Mouse (Mus musculus) liver, embryonic 14.5 days (tissue): ENCODE measurements around the gene Ikbkg. TPM values are rescaled to one million over a fixed set of nuclear protein-coding genes. Genes with fewer than 3 reads are reported as not detected.
"Not testable (repeated sequence)": the region's sequence is repeated elsewhere in the genome, so short reads cannot be mapped to it uniquely, and the experiment has no call there.

ENCODE experiments used
- ATAC-seq: fragments of 200-750 bp; cut with Nextera tagmentation; 2 replicates; pipeline ENCODE4 v1.8.0; 2017; ENCODE audit warnings: moderate number of reproducible peaks, mild to moderate bottlenecking, moderate library complexity; ENCODE audit not compliant: insufficient read depth
- DNase-seq, 3 experiments: peaks; one replicate each; pipeline ENCODE4 v3.0.0-alpha.2; 2012 to 2013; ENCODE audit warnings: low read depth in 3 of 3, low spot score in 3 of 3
- H3K27ac ChIP-seq: fragments of 300-500 bp; sonication (generic); 2 replicates; pipeline ENCODE4 v1.5.1; 2014; ENCODE audit warnings: moderate library complexity, mild to moderate bottlenecking, control low read depth, inconsistent platforms
- H3K27me3 ChIP-seq: fragments of 300-500 bp; sonication (generic); 2 replicates; pipeline ENCODE4 v1.6.1; 2014; ENCODE audit warnings: mild to moderate bottlenecking, low read length, moderate library complexity; ENCODE audit not compliant: control insufficient read depth, insufficient read depth
- H3K36me3 ChIP-seq: fragments of 300-500 bp; sonication (generic); replicated peaks from 2 replicates; pipeline ENCODE4 v1.6.1; 2014; ENCODE audit warnings: low read depth; ENCODE audit not compliant: control insufficient read depth, insufficient read depth
- H3K4me1 ChIP-seq, 2 experiments: fragments of 200-500 bp in 1 of 2; fragments of 300-500 bp in 1 of 2; sonication (generic) in 1 of 2; replicated peaks; 2 replicates each; pipeline ENCODE4 v1.6.1; 2012 to 2014; ENCODE audit warnings: antibody characterized with exemption in 1 of 2, inconsistent platforms in 1 of 2, low read length in 1 of 2; ENCODE audit not compliant: control insufficient read depth in 2 of 2, insufficient read depth in 2 of 2
- H3K4me2 ChIP-seq: fragments of 300-500 bp; sonication (generic); 2 replicates; pipeline ENCODE4 v1.6.1; 2014; ENCODE audit warnings: low read depth, mild to moderate bottlenecking, control low read depth, moderate library complexity
- H3K4me3 ChIP-seq, 2 experiments: fragments of 200-500 bp in 1 of 2; fragments of 300-500 bp in 1 of 2; sonication (generic) in 1 of 2; 2 replicates each; pipeline ENCODE4 v1.5.1; 2012 to 2014; ENCODE audit warnings: low read depth in 2 of 2, low read length in 2 of 2, mild to moderate bottlenecking in 2 of 2, control low read depth in 1 of 2, inconsistent platforms in 1 of 2, moderate library complexity in 1 of 2; ENCODE audit not compliant: insufficient read depth in 1 of 2
- H3K9ac ChIP-seq: fragments of 300-500 bp; sonication (generic); replicated peaks from 2 replicates; pipeline ENCODE4 v1.6.1; 2014; ENCODE audit warnings: mild to moderate bottlenecking, control low read depth, moderate library complexity
- H3K9me3 ChIP-seq: fragments of 300-500 bp; sonication (generic); 2 replicates; pipeline ENCODE4 v1.6.1; 2016; ENCODE audit warnings: low read length, mixed read lengths; ENCODE audit not compliant: control insufficient read depth
- CTCF ChIP-seq: IDR thresholded peaks from 2 replicates; pipeline ENCODE4 v1.5.1; 2016; ENCODE audit warnings: antibody characterized with exemption, low read depth, control low read depth
- EP300 ChIP-seq: IDR thresholded peaks from 2 replicates; pipeline ENCODE4 v1.6.1; 2016; ENCODE audit warnings: antibody characterized with exemption, low read depth
- WGBS: fragments of 180-500 bp; shearing (Covaris S2); extraction: QIAGEN DNeasy Blood & Tissue Kit; methylation state at CpG from one replicate; pipeline ENCODE4 v1.1.7; 2014; ENCODE audit not compliant: insufficient replicate concordance; 5-methylcytosine and 5-hydroxymethylcytosine counted together
- polyA plus RNA-seq, 2 experiments: library from polyadenylated mRNA; depleted of rRNA in 1 of 2; stranded (reverse) in 1 of 2; unstranded in 1 of 2; fragments of >200 nt; fragmentation: Nextera tagmentation in 1 of 2; extraction: Ambion mirVana in 1 of 2; gene quantifications; 2 replicates each; pipeline versions ENCODE4 v1.2.1 to v1.2.3; 2012 to 2014

Ikbkg gene
- polyA plus RNA-seq, 2 experiments: 13.2 to 18.5 TPM

DNA sequence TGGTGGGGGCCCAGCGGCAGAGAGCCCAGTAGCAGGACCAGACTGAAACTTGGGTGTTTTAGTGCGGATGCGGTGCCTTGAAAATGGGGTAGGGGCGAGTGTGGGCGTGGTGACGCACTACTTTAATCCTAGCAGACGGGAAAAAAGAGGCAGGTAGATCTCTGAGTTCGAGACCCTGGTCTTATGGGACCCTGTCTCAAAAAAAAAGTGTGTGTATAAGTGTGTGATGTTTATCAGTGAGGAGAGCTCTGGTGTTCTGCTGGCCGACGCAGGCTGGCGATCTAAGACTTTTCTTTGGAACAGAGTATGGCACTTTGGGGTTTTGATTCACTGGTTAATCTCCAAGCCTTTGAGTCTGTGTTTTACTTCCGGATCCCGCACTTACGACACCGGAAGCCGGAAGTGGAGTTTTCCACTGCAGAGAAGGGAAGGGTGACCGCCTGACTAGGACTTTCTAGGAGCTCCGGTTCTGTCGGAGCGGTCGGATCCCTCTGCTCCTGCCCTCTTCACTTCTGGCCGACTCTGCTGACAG lies 36.3 kb downstream of the Ikbkg start:
- H3K27me3 ChIP-seq: no peaks in the 10 kb centered on the region
- DNase-seq: peak; percentile 71 to 77 (median 71)
- no peak for TF ChIP-seq CTCF
- no peak for TF ChIP-seq EP300
- peaks cover 5% of the 10 kb centered on the region for H3K36me3 ChIP-seq
- peak; percentile 45; the same call in 1 of the 2 replicates for ATAC-seq
- peaks cover 15 to 32% of the 10 kb centered on the region in 2 experiments for H3K4me1 ChIP-seq
- H3K9ac ChIP-seq: peak overlapping the region; percentile 73
- H3K4me2 ChIP-seq: peak overlapping the region; percentile 83
- no peaks in the 10 kb centered on the region for H3K9me3 ChIP-seq
- WGBS: 11% methylated on average over 22 of the region's 22 CpGs
- peak overlapping the region; percentile 88 for H3K27ac ChIP-seq
- H3K4me3 ChIP-seq: peak overlapping the region; percentile 72 to 99

DNA sequence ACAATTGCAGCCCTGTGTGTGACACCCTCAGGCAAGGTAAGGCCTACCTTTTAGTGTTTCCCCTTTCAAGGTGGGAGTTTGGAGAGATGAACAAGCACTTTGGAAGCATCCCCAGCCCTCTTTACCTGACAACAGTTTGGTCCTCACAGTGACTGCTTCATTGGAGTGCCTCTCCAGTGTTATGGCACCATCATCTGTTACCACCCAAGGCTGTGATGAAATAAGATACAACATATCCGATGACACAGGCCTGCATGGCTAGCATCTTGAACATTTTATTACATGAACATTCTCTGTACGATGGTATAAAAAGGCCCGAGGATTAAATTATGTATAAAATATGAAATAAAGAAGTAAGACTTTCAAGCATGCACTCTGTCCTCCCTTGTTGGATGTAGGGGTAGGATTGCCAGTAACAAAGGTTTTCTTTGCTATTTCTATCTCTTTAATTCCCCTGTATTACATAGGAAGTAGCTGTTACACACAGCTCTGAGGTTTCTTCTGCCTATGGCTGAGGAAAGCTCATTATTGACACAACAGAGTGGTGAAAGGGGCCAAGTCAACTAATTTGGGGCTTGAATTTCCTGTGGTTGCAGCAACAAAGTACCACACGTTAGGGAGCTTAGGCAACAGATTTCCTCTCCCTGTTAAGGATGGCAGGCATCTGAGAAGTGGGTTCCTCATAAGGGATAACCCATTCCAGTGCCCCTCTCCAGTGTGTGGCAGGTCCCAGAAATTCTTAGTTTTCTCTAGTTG lies 58.2 kb downstream of the Ikbkg start:
- ATAC-seq (no peak), DNase-seq (no peak)
- no peaks in the 10 kb centered on the region for H3K27me3 ChIP-seq
- no peak overlapping the region for H3K4me3 ChIP-seq
- no peaks in the 10 kb centered on the region for H3K9me3 ChIP-seq
- WGBS: 58% methylated on average over 4 of the region's 4 CpGs
- H3K4me2 ChIP-seq: no peak overlapping the region
- H3K36me3 ChIP-seq: peaks cover 9% of the 10 kb centered on the region
- no peaks in the 10 kb centered on the region for H3K4me1 ChIP-seq
- TF ChIP-seq CTCF: no peak
- TF ChIP-seq EP300: no peak
- no peak overlapping the region for H3K27ac ChIP-seq
- no peak overlapping the region for H3K9ac ChIP-seq

DNA sequence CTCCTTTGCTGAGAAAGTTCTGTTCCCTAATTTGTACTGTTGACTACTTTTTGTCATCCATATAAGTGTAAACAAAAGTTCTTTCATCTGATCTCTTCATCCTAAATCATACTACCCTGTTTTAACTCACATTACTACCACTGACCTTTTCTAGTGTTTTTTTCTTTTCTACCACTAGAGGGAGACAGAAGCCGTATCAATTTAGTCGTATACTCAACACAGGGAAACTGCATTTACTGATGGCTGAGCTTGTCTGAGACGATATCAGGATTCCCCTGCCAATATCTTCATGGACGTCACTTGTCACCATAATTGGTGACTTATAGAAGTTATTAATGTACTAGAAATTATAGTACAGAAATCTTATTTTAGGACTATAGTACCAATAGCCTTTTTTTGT lies 59.7 kb downstream of the Ikbkg start:
- H3K9ac ChIP-seq: no peak overlapping the region
- no peak overlapping the region for H3K4me2 ChIP-seq
- TF ChIP-seq CTCF (peak; percentile 53; the same call in 1 of the 2 replicates), EP300 (no peak)
- peak in 1 of 3 experiments; percentile 3 for DNase-seq
- no peaks in the 10 kb centered on the region for H3K4me1 ChIP-seq
- peaks cover 9% of the 10 kb centered on the region for H3K36me3 ChIP-seq
- H3K9me3 ChIP-seq: no peaks in the 10 kb centered on the region
- no peaks in the 10 kb centered on the region for H3K27me3 ChIP-seq
- no peak overlapping the region for H3K4me3 ChIP-seq
- WGBS: 6% methylated on average over 4 of the region's 4 CpGs
- H3K27ac ChIP-seq: no peak overlapping the region
- ATAC-seq: peak; percentile 39; the same call in 1 of the 2 replicates

DNA sequence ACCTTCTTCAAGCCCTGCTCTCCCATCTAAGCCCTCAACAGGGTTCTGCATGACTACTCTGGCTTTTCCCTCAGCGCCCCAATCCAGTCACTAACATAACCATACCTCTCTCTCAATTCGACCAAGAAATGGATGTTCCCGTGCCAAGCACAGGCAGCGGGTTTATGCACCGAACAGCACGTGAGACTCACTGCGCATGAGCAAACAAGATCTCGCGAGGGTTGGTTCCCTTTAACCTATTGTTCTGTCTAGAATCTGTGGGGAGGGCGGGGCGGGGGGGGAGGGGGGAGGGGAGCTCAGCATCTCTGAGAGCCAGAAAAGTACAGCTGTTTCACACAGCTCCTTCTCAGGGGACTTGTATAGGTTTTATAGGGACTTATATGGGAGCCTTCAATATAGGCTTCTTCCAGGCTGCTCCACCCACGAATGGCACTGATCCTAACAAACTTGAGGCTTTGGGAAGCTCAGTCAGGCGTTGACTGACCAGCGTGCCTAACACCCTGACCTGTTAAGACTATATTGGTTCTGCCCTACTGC lies 88.3 kb downstream of the Ikbkg start, which contains the start of gene Gm6880:
Gene Gm6880 (minus strand): TSS at position 51 of the 537 bp plus-strand sequence.
- DNase-seq, H3K36me3 ChIP-seq, H3K27me3 ChIP-seq, H3K4me3 ChIP-seq, H3K4me1 ChIP-seq, H3K9ac ChIP-seq, H3K4me2 ChIP-seq, H3K27ac ChIP-seq, ATAC-seq, H3K9me3 ChIP-seq: not testable (repeated sequence)
- 65% methylated on average over 13 of the region's 14 CpGs for WGBS

DNA sequence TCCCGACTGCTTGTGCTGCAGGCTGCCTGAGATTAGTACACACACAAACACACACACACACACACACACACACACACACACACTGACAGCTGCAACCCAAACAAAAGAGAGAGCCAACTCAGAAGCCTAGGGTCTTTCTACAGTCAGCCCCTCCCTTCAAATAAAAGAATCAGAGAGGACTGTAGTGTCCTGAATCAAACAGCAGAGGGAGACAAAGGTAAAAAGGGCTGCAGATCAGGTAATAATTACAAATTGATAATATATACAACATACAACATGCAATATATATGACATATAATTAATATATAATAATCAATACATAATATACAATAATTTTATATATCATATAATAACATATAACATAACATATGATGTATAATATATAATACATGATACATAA lies 104.0 kb downstream of the Ikbkg start:
- Histone ChIP-seq H3K4me2 (no peak overlapping the region), H3K9ac (no peak overlapping the region), H3K27me3 (no peaks in the 10 kb centered on the region), H3K36me3 (no peaks in the 10 kb centered on the region), H3K9me3 (no peaks in the 10 kb centered on the region), H3K27ac (no peak overlapping the region), H3K4me3 (no peak overlapping the region), H3K4me1 (no peaks in the 10 kb centered on the region)
- WGBS: 54% methylated on average over 1 of the region's 1 CpGs
- DNase-seq (no peak), ATAC-seq (no peak)
- peak; percentile 14; the same call in 1 of the 2 replicates for TF ChIP-seq CTCF
- no peak for TF ChIP-seq EP300

Other genes with a start within 250 kb of the Ikbkg start
- not detected in 2 replicates for gene Tex28, start 225.5 kb upstream of the Ikbkg start, polyA plus RNA-seq (2012; rRNA removed)
- gene Tex28, start 225.5 kb upstream of the Ikbkg start, polyA plus RNA-seq (2014; fragmentation: Nextera tagmentation; extraction: Ambion mirVana): not detected in 2 replicates
- not detected in 2 replicates for gene Tktl1, start 216.0 kb upstream of the Ikbkg start, polyA plus RNA-seq (2012; rRNA removed)
- gene Tktl1, start 216.0 kb upstream of the Ikbkg start, polyA plus RNA-seq (2014; fragmentation: Nextera tagmentation; extraction: Ambion mirVana): not detected in 2 replicates
- 56.3 and 69.6 TPM in 2 replicates for gene Flna, start 143.5 kb upstream of the Ikbkg start, polyA plus RNA-seq (2012; rRNA removed)
- gene Flna, start 143.5 kb upstream of the Ikbkg start, polyA plus RNA-seq (2014; fragmentation: Nextera tagmentation; extraction: Ambion mirVana): 36.6 and 39.2 TPM in 2 replicates
- gene Emd, start 138.6 kb upstream of the Ikbkg start, polyA plus RNA-seq (2012; rRNA removed): 27.3 and 43.6 TPM in 2 replicates
- gene Emd, start 138.6 kb upstream of the Ikbkg start, polyA plus RNA-seq (2014; fragmentation: Nextera tagmentation; extraction: Ambion mirVana): 9.4 and 11.1 TPM in 2 replicates
- gene Rpl10, start 122.5 kb upstream of the Ikbkg start, polyA plus RNA-seq (2012; rRNA removed): 942 and 1,216 TPM in 2 replicates
- gene Rpl10, start 122.5 kb upstream of the Ikbkg start, polyA plus RNA-seq (2014; fragmentation: Nextera tagmentation; extraction: Ambion mirVana): 522 and 532 TPM in 2 replicates
- gene Taz, start 111.4 kb upstream of the Ikbkg start, polyA plus RNA-seq (2012; rRNA removed): 16.1 and 18.7 TPM in 2 replicates
- 18.7 and 21.6 TPM in 2 replicates for gene Taz, start 111.4 kb upstream of the Ikbkg start, polyA plus RNA-seq (2014; fragmentation: Nextera tagmentation; extraction: Ambion mirVana)
- 19.5 and 22.6 TPM in 2 replicates for gene Dnase1l1, start 111.0 kb upstream of the Ikbkg start, polyA plus RNA-seq (2012; rRNA removed)
- gene Dnase1l1, start 111.0 kb upstream of the Ikbkg start, polyA plus RNA-seq (2014; fragmentation: Nextera tagmentation; extraction: Ambion mirVana): 20.9 and 23.8 TPM in 2 replicates
- 64.7 and 69.6 TPM in 2 replicates for gene Atp6ap1, start 96.2 kb upstream of the Ikbkg start, polyA plus RNA-seq (2012; rRNA removed)
- 54.1 and 60.6 TPM in 2 replicates for gene Atp6ap1, start 96.2 kb upstream of the Ikbkg start, polyA plus RNA-seq (2014; fragmentation: Nextera tagmentation; extraction: Ambion mirVana)
- 95.0 and 105 TPM in 2 replicates for gene Gdi1, start 88.3 kb upstream of the Ikbkg start, polyA plus RNA-seq (2012; rRNA removed)
- 31.9 and 35.5 TPM in 2 replicates for gene Gdi1, start 88.3 kb upstream of the Ikbkg start, polyA plus RNA-seq (2014; fragmentation: Nextera tagmentation; extraction: Ambion mirVana)
- gene Fam50a, start 80.3 kb upstream of the Ikbkg start, polyA plus RNA-seq (2012; rRNA removed): 8.2 and 21.3 TPM in 2 replicates
- gene Fam50a, start 80.3 kb upstream of the Ikbkg start, polyA plus RNA-seq (2014; fragmentation: Nextera tagmentation; extraction: Ambion mirVana): 20.7 and 26.4 TPM in 2 replicates
- 2.9 and 3.9 TPM in 2 replicates for gene Plxna3, start 64.2 kb upstream of the Ikbkg start, polyA plus RNA-seq (2012; rRNA removed)
- 0.51 and 1.0 TPM in 2 replicates for gene Plxna3, start 64.2 kb upstream of the Ikbkg start, polyA plus RNA-seq (2014; fragmentation: Nextera tagmentation; extraction: Ambion mirVana)
- 51.9 and 55.2 TPM in 2 replicates for gene Lage3, start 39.7 kb upstream of the Ikbkg start, polyA plus RNA-seq (2012; rRNA removed)
- gene Lage3, start 39.7 kb upstream of the Ikbkg start, polyA plus RNA-seq (2014; fragmentation: Nextera tagmentation; extraction: Ambion mirVana): 56.1 and 57.5 TPM in 2 replicates
- gene Ubl4a, start 20.1 kb upstream of the Ikbkg start, polyA plus RNA-seq (2012; rRNA removed): 19.2 and 19.7 TPM in 2 replicates
- 45.5 and 49.1 TPM in 2 replicates for gene Ubl4a, start 20.1 kb upstream of the Ikbkg start, polyA plus RNA-seq (2014; fragmentation: Nextera tagmentation; extraction: Ambion mirVana)
- gene Slc10a3, start 19.9 kb upstream of the Ikbkg start, polyA plus RNA-seq (2012; rRNA removed): 4.5 and 5.1 TPM in 2 replicates
- gene Slc10a3, start 19.9 kb upstream of the Ikbkg start, polyA plus RNA-seq (2014; fragmentation: Nextera tagmentation; extraction: Ambion mirVana): 6.5 and 6.9 TPM in 2 replicates
- gene Fam3a, start within 50 bp of the Ikbkg start, polyA plus RNA-seq (2012; rRNA removed): 7.5 and 7.8 TPM in 2 replicates
- 7.1 and 7.5 TPM in 2 replicates for gene Fam3a, start within 50 bp of the Ikbkg start, polyA plus RNA-seq (2014; fragmentation: Nextera tagmentation; extraction: Ambion mirVana)
- 26.3 and 28.7 TPM in 2 replicates for gene G6pdx, start 35.9 kb downstream of the Ikbkg start, polyA plus RNA-seq (2012; rRNA removed)
- 44.7 and 49.5 TPM in 2 replicates for gene G6pdx, start 35.9 kb downstream of the Ikbkg start, polyA plus RNA-seq (2014; fragmentation: Nextera tagmentation; extraction: Ambion mirVana)
- not detected in 2 replicates for gene Gm6880, start 88.1 kb downstream of the Ikbkg start, polyA plus RNA-seq (2012; rRNA removed)
- not detected in 2 replicates for gene Gm6880, start 88.1 kb downstream of the Ikbkg start, polyA plus RNA-seq (2014; fragmentation: Nextera tagmentation; extraction: Ambion mirVana)
- not detected in 2 replicates for gene Olfr1326-ps1, start 181.6 kb downstream of the Ikbkg start, polyA plus RNA-seq (2012; rRNA removed)
- not detected in 2 replicates for gene Olfr1326-ps1, start 181.6 kb downstream of the Ikbkg start, polyA plus RNA-seq (2014; fragmentation: Nextera tagmentation; extraction: Ambion mirVana)
- gene Olfr1325, start 199.4 kb downstream of the Ikbkg start, polyA plus RNA-seq (2012; rRNA removed): not detected in 2 replicates
- not detected in 2 replicates for gene Olfr1325, start 199.4 kb downstream of the Ikbkg start, polyA plus RNA-seq (2014; fragmentation: Nextera tagmentation; extraction: Ambion mirVana)